Mouse (Mus musculus) embryo, embryonic 11 days (tissue): Measurements from ENCODE around the gene Fry.

Experiments used
- DNase-seq: peaks from one replicate; pipeline ENCODE4 v3.0.0-alpha.2; 2015

The Fry gene

DNA sequence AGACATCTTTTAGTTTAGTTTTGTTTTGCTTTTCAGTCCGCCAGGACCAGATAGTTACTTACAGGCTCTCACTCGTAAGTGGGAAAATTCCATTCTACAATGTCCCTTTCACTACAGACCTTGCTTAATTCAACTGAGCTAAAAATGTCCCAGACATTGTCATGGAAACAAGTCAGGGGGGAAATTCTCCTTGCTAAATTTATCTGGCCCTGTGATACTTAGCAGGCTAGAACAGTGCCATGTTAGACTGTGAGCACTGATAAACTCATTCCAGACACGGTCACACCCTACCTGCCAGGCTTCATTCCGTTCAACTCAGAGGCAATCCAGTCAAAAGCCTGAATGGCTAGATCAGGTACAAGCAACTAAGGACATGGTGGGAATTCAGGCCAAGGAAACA, 227.9 kb downstream of the Fry start:
- no peak for DNase-seq

DNA sequence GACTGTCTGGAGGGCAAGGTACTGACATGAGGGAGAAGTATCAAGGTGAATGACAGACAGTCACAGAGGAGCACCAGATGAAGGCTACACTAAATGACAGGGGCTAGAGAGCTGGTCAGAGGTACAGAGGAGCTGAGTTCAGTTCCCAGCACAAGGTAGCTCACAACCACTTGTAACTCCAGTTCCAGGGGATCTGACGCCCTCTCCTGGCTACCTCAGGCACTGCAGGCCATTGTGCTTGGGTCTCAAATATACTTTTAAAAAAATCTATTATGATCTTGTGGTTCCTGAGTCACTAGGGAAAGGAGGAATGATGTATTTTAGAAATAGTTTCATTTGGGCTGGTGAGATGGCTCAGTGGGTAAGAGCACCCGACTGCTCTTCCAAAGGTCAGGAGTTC, 229.4 kb downstream of the Fry start:
- no peak for DNase-seq

DNA sequence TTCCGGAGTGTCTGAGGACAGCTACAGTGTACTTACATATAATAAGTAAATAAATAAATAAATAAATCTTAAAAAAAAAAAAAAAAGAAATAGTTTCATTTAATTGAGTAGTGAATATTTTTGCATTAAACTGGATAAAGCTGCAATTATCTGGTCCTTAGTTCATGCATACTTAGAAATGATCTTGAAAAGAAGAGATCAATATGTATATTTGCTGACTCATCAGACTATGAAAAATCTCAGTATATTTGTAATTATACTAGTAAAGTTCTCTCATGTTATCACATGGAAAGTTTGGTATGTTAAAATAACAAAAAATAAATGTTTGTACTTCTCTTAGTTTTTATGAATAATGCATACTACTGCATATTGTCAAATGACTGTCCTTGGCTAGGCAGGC, 229.9 kb downstream of the Fry start:
- no peak for DNase-seq

DNA sequence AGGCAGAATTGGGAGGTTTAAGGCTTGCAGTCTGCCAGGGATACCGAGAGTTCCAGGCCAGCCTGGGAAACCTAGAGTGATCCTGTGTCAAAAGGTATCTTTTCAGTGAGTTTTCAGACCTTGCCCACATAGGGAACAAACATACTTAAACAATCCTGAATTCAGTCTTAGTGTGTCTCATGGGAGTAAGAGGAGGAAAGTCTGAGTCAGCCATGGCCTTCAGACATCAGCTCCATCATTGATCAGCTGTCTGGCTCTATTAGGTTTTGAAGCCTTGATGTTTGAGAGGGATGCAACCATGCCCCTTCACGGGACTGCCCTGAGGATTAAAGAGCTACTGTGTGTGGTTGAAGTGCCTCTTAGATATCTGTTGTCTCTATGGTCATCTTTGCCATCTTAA, 232.7 kb downstream of the Fry start:
- no peak for DNase-seq

DNA sequence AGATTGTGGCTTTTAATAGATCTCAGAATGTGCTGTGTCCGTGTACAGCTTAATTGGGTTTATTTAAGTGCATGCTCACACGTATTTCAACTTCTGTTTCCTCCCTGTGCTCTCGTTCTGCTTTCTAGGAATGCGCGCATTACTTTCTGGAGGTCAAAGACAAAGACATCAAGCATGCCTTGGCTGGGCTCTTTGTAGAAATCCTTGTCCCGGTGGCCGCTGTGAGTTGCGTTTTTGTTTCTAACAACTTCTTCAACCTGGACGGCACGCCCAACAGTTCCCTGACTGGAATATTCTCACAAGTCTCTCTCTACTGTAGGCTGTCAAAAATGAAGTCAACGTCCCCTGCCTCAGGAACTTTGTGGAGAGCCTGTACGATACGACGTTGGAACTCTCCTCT, 240.2 kb downstream of the Fry start:
- no peak for DNase-seq

DNA sequence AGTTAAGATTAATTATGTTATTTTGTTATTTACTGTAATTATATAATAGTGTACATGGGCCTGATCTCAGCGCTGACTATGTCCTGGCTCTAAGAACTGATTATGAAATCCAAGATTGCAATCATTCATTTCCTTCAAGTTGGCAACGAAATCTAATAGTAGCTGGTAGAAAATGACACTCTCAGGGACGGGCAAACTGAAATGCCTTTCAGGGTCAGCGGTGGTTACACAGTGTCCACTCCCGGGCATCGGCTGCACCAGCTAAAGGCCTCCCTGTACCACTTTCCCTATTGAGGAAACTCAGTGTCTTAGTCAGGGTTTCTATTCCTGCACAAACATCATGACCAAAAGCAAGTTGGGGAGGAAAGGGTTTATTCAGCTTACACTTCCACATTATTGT, 243.8 kb downstream of the Fry start:
- DNase-seq, result no peak

DNA sequence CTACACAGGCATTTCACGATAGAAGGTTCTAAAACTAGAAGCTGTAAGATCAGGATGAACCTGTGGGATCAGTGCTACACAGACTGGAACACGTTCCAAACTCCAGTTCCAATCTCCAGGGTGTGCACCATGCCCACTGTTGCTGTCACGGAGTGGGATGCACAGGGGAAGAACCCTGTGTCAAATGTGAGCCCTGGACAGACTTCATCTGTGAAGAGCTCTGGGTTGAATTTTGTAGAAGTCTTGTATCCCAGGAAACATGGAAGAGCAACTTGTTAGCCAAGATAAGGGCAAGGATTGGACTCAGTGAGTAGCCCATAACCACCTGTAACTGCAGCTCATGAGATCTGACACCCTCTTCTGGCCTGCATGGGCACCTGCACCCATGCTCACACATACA, 246.2 kb downstream of the Fry start:
- no peak for DNase-seq

DNA sequence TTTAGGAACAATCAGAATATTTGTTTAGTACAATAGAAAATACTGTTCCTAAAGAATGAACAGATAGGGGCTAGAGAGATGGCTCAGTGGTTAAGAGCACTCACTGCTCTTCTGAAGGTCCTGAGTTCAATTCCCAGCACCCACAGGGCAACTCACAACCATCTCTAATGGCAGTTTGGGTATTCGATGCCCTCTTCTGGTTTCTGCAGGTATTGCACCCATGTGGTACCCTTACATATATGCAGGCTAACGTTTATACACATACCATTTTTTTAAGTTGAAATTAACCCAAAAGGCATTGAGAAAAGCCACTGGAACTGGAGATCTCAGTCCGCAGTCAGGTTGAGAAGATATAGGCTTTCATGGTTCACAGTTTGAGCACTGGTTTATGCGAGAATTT, 248.6 kb downstream of the Fry start:
- DNase-seq, result no peak

DNA sequence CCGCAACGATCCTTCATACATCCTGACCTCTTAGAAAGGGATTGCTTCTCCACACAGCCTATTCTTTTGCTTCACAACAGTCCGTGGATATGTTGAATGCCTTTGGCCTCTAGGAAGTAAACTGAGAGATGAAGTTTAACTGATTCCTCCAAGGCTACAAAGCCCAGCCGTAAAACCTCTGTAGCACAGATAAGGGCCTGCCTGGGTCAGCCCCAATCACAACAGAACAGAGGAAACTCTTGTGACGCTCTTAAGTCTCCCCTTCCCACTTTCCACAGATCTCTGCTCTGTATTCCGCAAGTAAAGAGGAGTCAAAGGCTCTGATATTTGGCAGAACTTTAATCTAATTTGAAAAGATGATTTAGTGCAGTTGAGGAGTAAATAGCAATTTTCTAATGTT, 251.8 kb downstream of the Fry start:
- DNase-seq, result no peak

DNA sequence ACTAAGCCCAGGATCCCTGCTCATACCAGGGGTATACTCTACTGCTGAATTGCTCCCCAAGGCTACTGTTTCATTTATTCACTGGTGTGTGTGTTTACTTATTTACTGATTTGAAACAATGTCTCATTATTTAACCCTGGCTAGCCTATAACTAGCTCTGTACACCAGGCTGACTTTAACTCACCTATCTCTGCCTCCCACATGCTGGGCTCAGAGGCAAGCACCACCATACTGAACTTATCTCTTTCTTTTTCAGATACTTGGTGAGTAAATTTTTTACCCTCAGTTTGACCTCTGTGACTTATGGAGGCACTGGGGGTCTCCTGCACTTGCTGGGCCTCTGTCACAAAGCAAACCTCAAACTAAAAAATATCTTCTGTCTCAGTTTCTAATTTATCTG, 252.4 kb downstream of the Fry start:
- no peak for DNase-seq

DNA sequence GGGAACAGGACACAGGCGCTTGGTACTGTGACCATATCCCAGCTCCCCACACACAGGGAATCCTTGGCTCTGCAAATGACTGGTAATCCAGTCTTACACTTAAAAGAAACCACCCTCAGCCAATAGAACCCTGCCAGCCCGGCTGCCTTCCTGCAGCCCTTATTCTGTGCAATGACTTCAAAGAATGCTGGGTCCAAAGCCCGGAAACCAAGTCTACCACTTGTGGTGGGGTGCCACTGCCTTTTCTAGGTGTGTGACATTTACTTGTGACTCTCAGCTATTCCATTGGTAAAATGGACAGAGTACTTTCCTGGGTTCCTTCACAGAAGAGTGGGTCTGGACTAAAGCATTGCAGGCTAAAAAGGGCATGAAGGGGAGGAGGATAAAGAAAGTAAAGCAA, 254.5 kb downstream of the Fry start:
- DNase-seq, result no peak

DNA sequence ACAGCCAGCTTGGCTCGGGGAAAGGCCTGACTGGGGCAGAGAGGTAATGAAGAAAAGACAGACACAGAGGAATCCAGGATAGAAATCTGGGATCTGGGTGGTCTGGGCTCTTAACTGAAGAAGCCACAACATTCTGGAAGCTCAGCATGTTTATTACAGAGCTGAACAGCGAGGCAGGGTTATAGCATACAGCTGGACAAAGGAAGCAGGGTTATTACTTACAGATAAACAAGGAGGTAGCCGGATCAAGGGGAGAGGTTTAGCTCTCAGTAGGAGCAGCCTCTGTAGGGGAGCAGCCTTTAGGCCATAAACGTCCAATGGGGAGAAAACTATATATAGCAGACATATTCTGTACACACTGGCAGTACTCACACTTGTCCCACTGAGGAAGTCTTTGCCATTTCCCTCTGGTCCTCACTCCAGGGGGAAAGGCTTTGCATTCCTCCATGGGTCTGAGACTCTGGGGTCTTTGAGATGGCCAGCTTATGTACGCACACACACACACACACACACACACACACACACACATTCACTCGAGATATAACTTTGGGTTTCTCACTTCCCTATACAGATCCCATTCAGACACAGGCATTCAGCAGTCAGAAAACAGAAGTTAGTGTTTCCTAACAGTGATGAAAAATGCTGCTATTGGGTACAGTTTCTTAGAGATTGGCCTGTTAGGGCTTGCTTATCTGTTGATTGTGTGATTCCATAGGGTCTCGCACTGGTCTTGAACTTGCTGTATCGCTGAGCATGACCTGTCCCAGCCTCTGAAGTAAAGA, 256.5 kb downstream of the Fry start:
- DNase-seq, result no peak

DNA sequence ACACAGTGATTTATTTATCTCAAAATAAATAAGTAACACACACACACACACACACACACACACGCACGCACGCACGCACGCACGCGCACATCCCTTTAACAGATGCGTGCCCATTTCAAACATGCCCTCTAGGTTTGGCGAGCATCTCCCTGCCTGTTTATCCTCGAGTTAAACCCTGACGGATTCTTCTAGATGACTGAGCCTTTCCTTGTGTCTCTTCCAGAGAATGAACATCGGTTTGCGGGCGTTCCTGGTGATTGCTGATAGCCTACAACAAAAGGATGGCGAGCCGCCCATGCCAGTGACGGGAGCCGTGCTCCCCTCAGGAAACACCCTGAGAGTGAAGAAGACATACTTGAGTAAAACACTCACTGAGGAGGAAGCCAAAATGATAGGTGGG, 260.1 kb downstream of the Fry start:
- DNase-seq, result no peak

DNA sequence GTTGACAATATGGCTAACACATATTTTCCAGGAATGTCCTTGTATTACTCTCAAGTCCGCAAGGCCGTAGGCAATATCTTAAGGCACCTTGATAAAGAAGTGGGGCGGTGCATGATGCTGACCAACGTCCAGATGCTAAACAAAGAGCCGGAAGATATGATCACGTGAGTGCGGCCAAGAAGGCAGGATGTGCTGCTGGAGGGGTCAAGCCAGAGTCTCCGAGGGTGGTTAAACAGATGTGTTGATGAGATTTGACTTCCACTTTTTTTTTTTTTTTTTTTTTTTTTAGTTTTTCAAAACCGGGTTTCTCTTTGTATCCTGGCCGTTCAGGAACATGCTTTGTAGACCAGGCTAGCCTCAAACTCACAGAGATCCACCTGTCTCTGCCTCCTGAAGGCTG, 262.3 kb downstream of the Fry start:
- no peak for DNase-seq

DNA sequence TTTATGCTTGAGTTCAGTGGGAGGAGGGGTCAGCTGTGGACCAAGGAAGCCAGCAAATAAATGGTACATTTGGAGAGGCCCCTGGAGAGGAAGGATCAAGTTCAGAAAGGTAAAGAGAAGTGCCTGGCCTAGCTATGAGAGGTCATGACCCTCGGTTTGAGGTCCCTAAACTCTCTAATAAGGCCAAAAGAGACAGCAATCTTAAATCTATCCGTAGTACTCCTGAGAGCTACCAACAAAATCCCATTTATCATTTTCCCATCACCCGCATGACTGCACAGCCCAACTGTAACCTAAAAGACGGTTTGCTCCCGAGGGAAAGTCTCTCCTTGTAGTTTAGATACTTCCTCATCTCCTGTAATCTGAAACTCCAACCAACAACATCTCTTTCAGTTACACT, 264.0 kb downstream of the Fry start:
- DNase-seq, result no peak

DNA sequence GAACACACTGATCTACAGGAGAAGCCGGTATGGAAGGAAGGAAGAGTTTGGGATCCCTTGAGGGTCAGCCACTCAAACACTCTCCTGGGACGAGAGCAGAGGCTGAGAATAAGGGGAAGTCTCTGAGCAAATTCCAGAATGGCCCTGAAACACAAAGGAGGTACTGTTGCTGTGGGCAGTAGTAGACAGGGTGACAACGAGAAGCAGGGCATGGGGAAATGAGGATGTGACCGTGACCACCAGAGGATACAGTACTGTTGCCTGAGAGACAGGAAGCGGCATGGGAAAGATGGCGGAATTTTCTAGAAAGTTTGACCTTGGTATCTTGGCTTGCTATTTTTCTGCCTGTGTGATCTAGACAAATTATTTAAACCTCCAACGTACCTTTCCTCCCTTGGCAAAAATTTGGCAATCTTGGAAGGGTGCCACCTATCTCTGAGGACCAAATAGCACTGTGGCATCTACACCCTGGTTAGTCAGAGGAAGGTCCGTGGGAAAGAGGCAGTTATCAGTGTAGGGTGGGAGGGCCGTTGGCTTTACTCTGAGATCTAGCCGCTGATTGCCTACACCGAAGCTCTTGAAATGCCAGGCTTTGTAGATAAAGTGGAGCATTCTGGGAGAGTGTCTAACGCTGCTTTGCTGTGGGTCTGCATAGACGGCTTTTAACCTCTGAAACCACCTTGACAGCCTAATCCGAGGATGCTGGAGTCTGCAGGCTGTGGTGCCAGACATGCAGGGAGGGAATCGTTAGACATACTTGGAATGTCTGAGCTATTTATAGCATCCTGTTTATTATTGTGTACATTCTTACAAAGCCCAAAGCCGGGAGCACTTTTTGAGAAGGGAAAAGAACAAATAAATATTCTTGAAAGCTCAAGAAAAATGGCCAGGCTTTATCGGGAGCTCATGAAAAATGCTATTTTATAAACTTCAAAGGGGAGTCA, 266.1 kb downstream of the Fry start:
- DNase-seq, result peak; percentile 20

DNA sequence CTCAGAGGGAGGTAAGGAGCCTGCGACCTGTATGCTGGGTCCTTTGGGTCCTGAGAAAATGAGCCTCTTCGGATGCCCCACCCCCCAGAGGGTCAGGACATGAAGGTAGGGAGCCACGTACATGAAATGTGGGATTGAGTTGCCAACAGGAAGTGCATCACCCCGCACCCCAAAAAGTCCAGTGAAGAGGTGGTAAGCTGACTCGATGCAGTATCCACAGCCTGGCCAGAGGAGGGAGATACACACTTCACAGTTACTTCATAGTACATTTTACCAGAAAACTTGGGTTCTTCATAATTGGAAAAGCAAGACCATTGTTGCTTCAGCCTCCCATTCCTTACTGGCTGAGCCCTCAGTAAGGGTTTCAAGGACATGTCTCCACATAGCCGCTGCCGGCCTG, 266.8 kb downstream of the Fry start:
- no peak for DNase-seq

DNA sequence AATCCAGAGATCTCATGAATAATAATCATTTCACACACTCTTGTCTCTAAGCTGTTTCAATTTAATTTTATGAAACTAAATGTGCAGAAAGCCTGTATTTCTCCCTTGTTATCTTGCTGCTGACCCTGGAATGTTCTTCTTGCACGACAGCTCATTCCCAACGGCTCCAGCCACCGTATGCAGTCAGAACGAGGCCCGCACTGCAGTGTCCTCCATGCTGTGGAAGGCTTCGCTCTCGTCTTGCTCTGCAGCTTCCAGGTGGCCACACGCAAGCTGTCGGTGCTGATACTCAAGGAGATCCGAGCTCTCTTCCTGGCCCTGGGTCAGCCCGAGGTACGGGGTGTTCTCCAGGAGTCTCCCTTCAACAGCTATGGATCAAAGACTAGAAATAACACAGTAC, 270.2 kb downstream of the Fry start:
- no peak for DNase-seq

DNA sequence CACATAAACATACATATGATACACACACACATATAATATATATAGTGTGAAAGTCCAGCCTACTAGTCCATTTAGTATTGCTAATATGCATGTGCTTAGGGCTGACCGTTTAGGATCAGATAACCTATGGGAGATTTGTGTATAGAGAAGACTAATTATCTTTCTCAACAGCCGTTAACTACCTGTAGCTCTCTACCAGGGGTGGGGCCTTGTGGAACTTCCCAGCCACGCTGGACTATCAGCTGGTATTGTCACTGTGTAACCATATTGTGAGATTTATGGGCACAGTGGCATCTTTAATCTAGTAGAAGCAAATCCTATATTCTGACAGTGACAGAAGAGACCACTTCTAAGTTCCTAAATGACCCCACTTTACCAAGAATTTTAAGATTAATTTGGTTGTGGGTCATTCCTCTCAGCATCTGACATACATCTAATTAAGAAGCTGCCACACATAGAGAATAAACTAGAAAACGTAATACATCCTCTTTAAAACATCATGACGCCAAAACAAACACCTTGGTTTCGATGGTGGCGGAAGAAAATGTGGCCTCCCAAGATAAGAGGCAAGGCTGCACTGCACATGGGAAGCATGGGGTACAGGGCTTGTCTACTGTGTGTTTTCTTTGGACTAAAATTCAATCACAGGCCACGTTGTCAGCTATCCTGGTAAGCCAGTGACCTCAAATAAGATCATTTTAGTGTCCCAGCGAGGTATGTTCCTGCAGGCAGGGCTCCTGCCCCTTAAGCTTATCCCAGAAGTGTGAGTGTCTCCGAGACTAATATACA, 271.3 kb downstream of the Fry start:
- DNase-seq, result no peak

DNA sequence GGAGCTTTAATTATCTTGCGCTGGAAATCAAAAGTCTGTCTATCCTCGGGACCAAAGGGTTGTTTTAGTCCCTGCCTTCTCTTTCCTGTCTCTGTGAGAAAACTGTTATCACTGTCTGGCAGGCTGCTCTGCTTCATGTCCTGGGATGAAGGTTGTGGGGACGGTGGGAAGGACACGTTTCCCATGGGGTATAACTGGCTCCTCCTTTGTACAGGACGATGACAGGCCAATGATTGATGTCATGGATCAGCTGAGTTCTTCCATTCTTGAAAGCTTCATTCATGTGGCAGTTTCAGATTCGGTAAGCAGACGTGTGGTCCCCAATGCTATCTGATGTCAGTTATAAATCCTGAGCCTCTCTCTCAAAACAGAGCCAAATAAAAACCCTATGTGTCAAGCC, 272.0 kb downstream of the Fry start:
- no peak for DNase-seq

DNA sequence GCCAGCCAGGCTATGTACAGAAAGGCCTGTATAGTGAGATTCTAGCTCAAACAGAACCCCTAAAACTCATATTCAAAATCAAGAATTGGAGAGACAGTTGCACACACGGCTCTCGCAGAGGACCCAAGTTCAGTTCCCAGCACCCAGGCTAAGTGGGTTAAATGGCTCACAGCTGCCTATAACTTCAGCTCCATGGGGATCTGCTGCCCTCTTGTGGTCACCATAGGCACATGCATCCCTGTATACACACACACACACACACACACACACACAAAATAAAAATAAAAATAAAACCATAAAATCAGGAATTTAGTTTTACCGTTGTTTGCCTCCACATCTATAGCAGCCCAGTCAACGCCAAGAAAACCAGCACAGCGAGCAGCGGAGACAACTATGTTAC, 276.2 kb downstream of the Fry start:
- no peak for DNase-seq

DNA sequence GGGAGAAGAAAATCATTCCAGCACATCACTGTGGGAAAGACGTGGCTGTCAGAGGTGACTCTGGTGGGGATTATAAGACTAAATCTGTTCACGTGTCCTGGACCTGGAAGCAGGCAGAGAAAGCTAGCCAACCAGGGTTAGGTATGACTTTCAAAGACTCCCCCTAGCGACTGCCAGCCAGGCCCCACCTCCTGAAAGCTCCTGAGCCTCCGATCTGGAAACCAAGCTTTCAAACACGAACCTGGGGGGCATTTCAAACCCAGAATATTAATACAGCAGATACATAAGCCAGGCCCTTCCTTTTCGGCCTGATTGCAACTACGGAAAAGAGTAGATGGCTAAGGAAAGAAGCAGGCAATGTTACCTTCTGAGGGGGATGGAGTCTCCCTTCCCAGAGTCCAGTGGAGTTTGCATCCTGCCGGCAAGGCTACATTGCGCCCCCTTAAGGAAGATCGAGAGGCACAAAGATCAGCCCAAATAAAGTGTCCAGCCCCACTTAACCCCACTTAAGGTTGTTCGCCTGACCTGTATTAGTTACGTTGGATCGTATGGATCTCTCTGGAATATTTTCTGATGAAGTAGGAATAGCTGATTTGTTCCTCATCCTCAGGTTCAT, 284.5 kb downstream of the Fry start:
- DNase-seq, result peak; percentile 57

DNA sequence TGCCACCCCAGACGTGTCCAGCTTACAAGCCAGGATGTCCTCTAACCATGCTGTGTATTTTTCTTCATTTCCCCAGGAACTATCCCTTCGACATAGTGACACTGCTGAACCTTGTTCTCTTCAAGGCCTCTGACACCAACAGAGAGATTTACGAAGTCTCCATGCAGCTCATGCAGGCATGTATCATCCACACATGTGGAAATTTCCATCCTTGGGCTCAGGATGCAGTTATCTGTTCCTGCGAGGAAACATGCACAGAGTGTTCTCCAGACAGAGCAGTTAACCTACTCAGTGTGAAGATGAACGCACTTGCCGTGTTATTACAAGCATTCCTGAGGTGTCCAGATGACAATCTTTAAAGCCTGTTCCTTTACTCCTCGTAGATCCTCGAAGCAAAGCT, 286.4 kb downstream of the Fry start:
- no peak for DNase-seq
